Comparison of ENCODE assay signal across 9 mouse cellular contexts in the genomic region with DNA sequence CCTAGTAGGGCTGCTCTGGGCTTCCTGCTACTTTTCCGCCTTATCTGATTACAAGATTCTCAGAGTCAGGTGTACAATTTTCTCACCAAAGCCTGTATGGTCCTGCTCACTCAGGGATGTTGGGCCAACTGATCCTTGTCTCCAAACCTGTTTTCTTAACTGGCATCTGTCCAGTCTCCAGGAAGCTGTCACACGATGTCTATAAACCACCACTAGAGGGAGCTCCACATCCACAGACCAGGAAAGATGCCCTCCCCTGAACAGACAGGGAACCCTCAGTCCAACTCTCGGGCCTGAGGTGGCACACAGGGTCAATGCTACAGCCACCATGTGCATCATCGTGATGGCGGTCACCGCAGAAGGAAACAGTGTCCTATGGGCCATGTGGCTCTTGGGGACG. TPM values are rescaled to one million over a fixed set of nuclear protein-coding genes. Genes with fewer than 3 reads are reported as not detected.
DNase-seq lines count a peak whose midpoint lies in the region; ATAC-seq and TF ChIP-seq lines count a peak whose summit lies in the region.
"Had no signal": no experiment of that assay in that cellular context is flagged by ENCODE, and none has a peak within 500 bp of the region (broad histone marks: within the 10 kb centered on the region; RNA-seq: fewer than 3 reads in every experiment).

No protein-coding gene starts in this region.

- H3K9me3 ChIP-seq in lung, postnatal 0 days (ENCODE audit: low read length): no peaks in the 10 kb centered on the region
- H3K9me3 ChIP-seq: liver, embryonic 15.5 days had no signal

- no peak overlapping the region for H3K9ac ChIP-seq in lung, postnatal 0 days (replicated peaks; ENCODE audit: low read depth)
- H3K9ac ChIP-seq: liver, embryonic 15.5 days had no signal

- no peaks in the 10 kb centered on the region; the same call in 1 of the 2 replicates for H3K27me3 ChIP-seq in lung, postnatal 0 days (replicated peaks; ENCODE audit: insufficient read depth, low read length)
- H3K27me3 ChIP-seq: liver, embryonic 15.5 days had no signal

- peak; percentile 95 for TF ChIP-seq CTCF in lung, postnatal 0 days (IDR thresholded peaks at IDR 0.05)

- peak; percentile 44; the same call in 1 of the 2 replicates for ATAC-seq in frontal cortex, adult (ENCODE audit: low TSS enrichment)
- ATAC-seq in lung, postnatal 0 days: peak; percentile 43; the same call in 1 of the 2 replicates

- no peak for DNase-seq in frontal cortex, postnatal 25 days (ENCODE audit: low spot score in 2 of 2)
- DNase-seq in T-cell, adult 2 months (ENCODE audit: low spot score): peak; percentile 24
- DNase-seq in cerebellum, postnatal 14 days: peak; percentile 79 to 80
- DNase-seq in gastrocnemius, postnatal 10 days: peak; percentile 34
- peak; percentile 68 for DNase-seq in kidney, postnatal 10 days
- DNase-seq in lung, postnatal 0 days (ENCODE audit: low spot score): peak; percentile 87
- peak; percentile 54 for DNase-seq in retina, adult 2 months (ENCODE audit: low read depth, low spot score)

- WGBS in lung, postnatal 0 days: 22% methylated on average over 7 of the region's 7 CpGs

- no peak overlapping the region for H3K27ac ChIP-seq in lung, postnatal 0 days (ENCODE audit: low read length)
- H3K27ac ChIP-seq: liver, embryonic 15.5 days had no signal

- H3K4me2 ChIP-seq in lung, postnatal 0 days (replicated peaks; ENCODE audit: low read depth, low read length): no peak overlapping the region
- H3K4me2 ChIP-seq: liver, embryonic 15.5 days had no signal

- no peaks in the 10 kb centered on the region for H3K36me3 ChIP-seq in lung, postnatal 0 days (ENCODE audit: insufficient read depth, low read length)
- H3K36me3 ChIP-seq: liver, embryonic 15.5 days had no signal

- no peak for TF ChIP-seq EP300 in lung, postnatal 0 days (IDR thresholded peaks at IDR 0.05)

- H3K4me3 ChIP-seq in lung, postnatal 0 days (ENCODE audit: low read depth, low read length): no peak overlapping the region
- H3K4me3 ChIP-seq: liver, embryonic 15.5 days had no signal

- no peaks in the 10 kb centered on the region for H3K4me1 ChIP-seq in lung, postnatal 0 days (ENCODE audit: insufficient read depth, low read depth, low read length)
- H3K4me1 ChIP-seq: liver, embryonic 15.5 days had no signal

RNA-seq across cellular contexts. Expression of gene Sec13, which starts 21.1 kb away (rescaled TPM):
- 10 to 100 TPM; 84.8 to 92.2 TPM for total RNA-seq in gastrocnemius, postnatal 10 days (2021)
- 163 and 178 TPM in 2 replicates for polyA plus RNA-seq in lung, postnatal 0 days (2015; fragmentation: Nextera tagmentation; extraction: Ambion mirVana)

RNA-seq across cellular contexts. Expression of gene Ghrl, which starts 42.0 kb away (rescaled TPM):
- not detected for total RNA-seq in gastrocnemius, postnatal 10 days (2021)
- polyA plus RNA-seq in lung, postnatal 0 days (2015; fragmentation: Nextera tagmentation; extraction: Ambion mirVana): 5.5 and 6.0 TPM in 2 replicates
- polyA plus RNA-seq: liver, embryonic 15.5 days had no signal

Comparison
In these comparisons a context has a peak if more than half of its experiments do, and no peak if none do; other contexts are left out.
1. DNase-seq: peak in T-cell, adult 2 months (single experiment), cerebellum, postnatal 14 days (2 of 2), gastrocnemius, postnatal 10 days (single experiment), kidney, postnatal 10 days (single experiment), lung, postnatal 0 days (single experiment) and retina, adult 2 months (single experiment); none in frontal cortex, postnatal 25 days (0 of 2).